Mouse (Mus musculus): ENCODE results near the gene Prex1. TPM values are rescaled to one million over a fixed set of nuclear protein-coding genes. Genes with fewer than 3 reads are reported as not detected.

Prex1 gene
- total and polyA plus RNA-seq, 3 experiments = 5.5 to 19.5 (median 18.5) TPM

DNA sequence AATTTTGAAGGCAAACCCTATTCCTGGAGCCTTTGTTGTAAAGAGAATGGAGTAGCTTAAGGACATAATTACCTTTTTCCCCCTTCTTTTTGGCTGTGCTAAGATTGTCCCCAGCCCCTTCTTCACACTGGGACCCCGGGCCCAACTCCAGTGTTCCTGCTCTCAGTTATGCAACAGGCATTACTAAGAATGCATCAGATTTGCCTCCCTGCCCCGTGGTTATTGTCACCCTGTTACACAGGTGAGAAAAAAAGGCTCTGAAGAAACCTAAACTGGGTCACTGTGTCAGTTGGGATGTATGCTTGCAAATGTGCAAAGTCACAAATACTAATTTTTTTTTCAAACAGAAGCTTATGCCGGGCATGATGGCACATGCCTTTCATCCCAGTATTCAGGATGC lies 6.8 kb upstream of the Prex1 start:
- no peak for DNase-seq (ENCODE audit: extremely low read depth)
- in situ Hi-C loops (cut with MboI; ENCODE audit: low pct_ligation_motif_present, low pct_unique_long_range_greater_than_20kb, low sequenced_read_pairs) (no loop called here), dilution Hi-C loops (cut with MboI; ENCODE audit: extremely low pct_ligation_motif_present, extremely low pct_unique_long_range_greater_than_20kb, low sequenced_read_pairs) (no loop called here)
- Histone ChIP-seq H3K4me1 (ENCODE audit: control insufficient read depth in 1 of 2, insufficient read depth in 2 of 2) (peaks cover 32 to 52% of the 10 kb centered on the region in 2 experiments), H3K27me3 (replicated peaks) (no peaks in the 10 kb centered on the region), H3K4me3 (replicated peaks in 1 of 3; ENCODE audit: low read depth in 2 of 3, low read length in 2 of 3, poor library complexity in 1 of 3) (no peak overlapping the region), H3K9me3 (replicated peaks; ENCODE audit: low read length) (peaks cover 5% of the 10 kb centered on the region), H3K27ac (ENCODE audit: insufficient read depth, low read depth) (no peak overlapping the region), H3K4me2 (ENCODE audit: insufficient read depth, low read depth, poor library complexity, severe bottlenecking) (no peak overlapping the region), H3K79me2 (replicated peaks; ENCODE audit: control insufficient read depth, extremely low read depth, insufficient read depth, poor library complexity, severe bottlenecking) (no peaks in the 10 kb centered on the region), H3K36me3 (replicated peaks in 1 of 2; ENCODE audit: control insufficient read depth in 1 of 2, insufficient read depth in 1 of 2, low read length in 1 of 2) (no peaks in the 10 kb centered on the region), H3K9ac (ENCODE audit: insufficient read depth, low read depth) (no peak overlapping the region)
- TF ChIP-seq KAT2A (IDR thresholded peaks at IDR 0.05; ENCODE audit: insufficient replicate concordance, low read length) (no peak), POLR2AphosphoS2 (IDR thresholded peaks at IDR 0.05; ENCODE audit: low read depth, low read length) (no peak), ZC3H11A (IDR thresholded peaks at IDR 0.05; ENCODE audit: low read depth, low read length) (no peak), CHD1 (IDR thresholded peaks at IDR 0.05; ENCODE audit: low read depth, low read length) (no peak), HCFC1 (IDR thresholded peaks at IDR 0.05; ENCODE audit: low read depth, low read length) (no peak), RAD21 (IDR thresholded peaks at IDR 0.05; ENCODE audit: low read depth, low read length) (no peak), USF1 (IDR thresholded peaks at IDR 0.05; ENCODE audit: low read depth, low read length) (no peak), GABPA (IDR thresholded peaks at IDR 0.05; ENCODE audit: insufficient replicate concordance, low read depth, low read length) (no peak), TBP (conservative IDR thresholded peaks at IDR 0.05; ENCODE audit: low read depth, low read length) (no peak), PAX5 (IDR thresholded peaks at IDR 0.05; ENCODE audit: low read length) (no peak), ETS1 (conservative IDR thresholded peaks at IDR 0.05; ENCODE audit: low read depth, low read length) (no peak), JUN (IDR thresholded peaks at IDR 0.05; ENCODE audit: insufficient read depth, low read depth, low read length) (no peak), ZNF384 (IDR thresholded peaks at IDR 0.05; ENCODE audit: low read depth, low read length) (no peak), CHD2 (IDR thresholded peaks at IDR 0.05; ENCODE audit: low read length) (no peak), ELF1 (IDR thresholded peaks at IDR 0.05; ENCODE audit: low read depth, low read length) (no peak), E2F4 (IDR thresholded peaks at IDR 0.05; ENCODE audit: insufficient replicate concordance, low read depth, low read length) (no peak), TCF12 (IDR thresholded peaks at IDR 0.05; ENCODE audit: low read depth, low read length) (no peak), MAFK (IDR thresholded peaks at IDR 0.05; ENCODE audit: insufficient replicate concordance, low read length) (no peak)

DNA sequence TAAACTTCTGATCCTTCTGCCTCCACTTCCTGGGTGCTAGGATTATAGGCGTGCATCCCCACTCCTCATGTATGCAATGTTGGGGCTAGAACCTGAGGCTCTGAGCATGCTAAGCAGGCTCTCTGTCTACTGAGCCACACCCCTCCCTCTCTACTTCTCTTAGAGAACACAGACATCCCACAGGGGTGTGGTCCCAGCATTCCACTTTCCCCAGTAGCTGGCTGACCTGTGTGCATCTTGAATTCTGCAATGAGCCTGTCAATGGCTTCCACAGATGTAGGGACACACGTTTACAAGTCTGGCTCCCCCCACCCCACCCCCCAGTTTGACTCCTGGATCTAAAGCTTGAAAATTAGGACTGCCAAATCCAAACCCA lies 6.3 kb upstream of the Prex1 start:
- no peaks in the 10 kb centered on the region for H3K27me3 ChIP-seq (replicated peaks)
- peak overlapping the region; percentile 64; the same call in 1 of the 2 replicates for H3K27ac ChIP-seq (ENCODE audit: insufficient read depth, low read depth)
- no peak overlapping the region for H3K4me2 ChIP-seq (ENCODE audit: insufficient read depth, low read depth, poor library complexity, severe bottlenecking)
- in situ Hi-C loops (cut with MboI; ENCODE audit: low pct_ligation_motif_present, low pct_unique_long_range_greater_than_20kb, low sequenced_read_pairs) (loop anchor here (5.0 to 10.0 kb wide), 2 partner anchors 52 to 125 kb away; no protein-coding TSS in a partner anchor), dilution Hi-C loops (cut with MboI; ENCODE audit: extremely low pct_ligation_motif_present, extremely low pct_unique_long_range_greater_than_20kb, low sequenced_read_pairs) (no loop called here)
- TF ChIP-seq ZKSCAN1 (IDR thresholded peaks at IDR 0.05; ENCODE audit: borderline replicate concordance, low read depth, low read length) = no peak
- TF ChIP-seq POLR2A (IDR thresholded peaks at IDR 0.05; ENCODE audit: low read depth, low read length) = no peak
- TF ChIP-seq KAT2A (IDR thresholded peaks at IDR 0.05; ENCODE audit: insufficient replicate concordance, low read length) = no peak
- no peak for TF ChIP-seq CHD1 (IDR thresholded peaks at IDR 0.05; ENCODE audit: low read depth, low read length)
- TF ChIP-seq POLR2AphosphoS2 (IDR thresholded peaks at IDR 0.05; ENCODE audit: low read depth, low read length) = no peak
- no peak for TF ChIP-seq MYC (IDR thresholded peaks at IDR 0.05; ENCODE audit: low read depth, low read length)
- TF ChIP-seq UBTF (IDR thresholded peaks at IDR 0.05; ENCODE audit: low read depth, low read length) = no peak
- no peak for TF ChIP-seq ELF1 (IDR thresholded peaks at IDR 0.05; ENCODE audit: low read depth, low read length)
- no peak for TF ChIP-seq ETS1 (conservative IDR thresholded peaks at IDR 0.05; ENCODE audit: low read depth, low read length)
- TF ChIP-seq IRF4 (IDR thresholded peaks at IDR 0.05; ENCODE audit: low read depth, low read length) = no peak
- TF ChIP-seq JUN (IDR thresholded peaks at IDR 0.05; ENCODE audit: insufficient read depth, low read depth, low read length) = no peak
- TF ChIP-seq ZNF384 (IDR thresholded peaks at IDR 0.05; ENCODE audit: low read depth, low read length) = no peak
- H3K9me3 ChIP-seq (replicated peaks; ENCODE audit: low read length) = peaks cover 5% of the 10 kb centered on the region
- no peak for DNase-seq (ENCODE audit: extremely low read depth)
- H3K79me2 ChIP-seq (replicated peaks; ENCODE audit: control insufficient read depth, extremely low read depth, insufficient read depth, poor library complexity, severe bottlenecking) = no peaks in the 10 kb centered on the region
- H3K4me1 ChIP-seq (ENCODE audit: control insufficient read depth in 1 of 2, insufficient read depth in 2 of 2) = peaks cover 34 to 56% of the 10 kb centered on the region in 2 experiments
- H3K36me3 ChIP-seq (replicated peaks in 1 of 2; ENCODE audit: control insufficient read depth in 1 of 2, insufficient read depth in 1 of 2, low read length in 1 of 2) = no peaks in the 10 kb centered on the region
- H3K9ac ChIP-seq (ENCODE audit: insufficient read depth, low read depth) = no peak overlapping the region
- no peak overlapping the region for H3K4me3 ChIP-seq (replicated peaks in 1 of 3; ENCODE audit: low read depth in 2 of 3, low read length in 2 of 3, poor library complexity in 1 of 3)
